Mouse (Mus musculus): ENCODE results near the gene Plcl1. TPM values are rescaled to one million over a fixed set of nuclear protein-coding genes. Genes with fewer than 3 reads are reported as not detected.

Plcl1 gene
- polyA plus RNA-seq, 1 experiment from 2014 or later = 4.8 TPM

DNA sequence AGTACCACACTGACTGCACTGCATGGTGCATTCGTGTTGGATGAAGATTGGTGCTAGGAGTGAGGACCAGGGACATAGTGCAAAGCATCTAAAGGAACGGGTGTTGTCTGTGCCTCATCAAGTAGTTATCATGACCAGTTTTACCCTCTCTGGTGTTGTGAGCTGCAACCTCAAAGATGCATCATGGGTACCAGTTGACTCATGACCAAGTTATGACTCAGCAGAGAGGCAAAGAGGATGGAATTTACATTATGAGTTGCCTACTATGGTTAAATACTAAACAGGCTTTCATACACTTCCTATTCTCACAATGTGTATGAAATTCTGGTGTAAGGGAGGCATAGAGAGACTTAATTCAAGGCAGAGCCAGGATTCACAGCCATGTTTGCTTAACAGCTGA is 4.9 kb downstream of the Plcl1 start:
- ATAC-seq (replicated peaks) = no peak
- H3K4me1 ChIP-seq = peaks cover 16% of the 10 kb centered on the region
- no peak overlapping the region for H3K4me3 ChIP-seq
- H3K27ac ChIP-seq = no peak overlapping the region
- no peaks in the 10 kb centered on the region for H3K36me3 ChIP-seq (replicated peaks)
- no peak overlapping the region for H3K9ac ChIP-seq
- no peaks in the 10 kb centered on the region for H3K9me3 ChIP-seq
- H3K4me2 ChIP-seq = no peak overlapping the region
- 88% methylated on average over 2 of the region's 2 CpGs for WGBS
- H3K27me3 ChIP-seq (replicated peaks) = no peaks in the 10 kb centered on the region

- H3K4me1 ChIP-seq = peaks cover 16% of the 10 kb centered on the region
- WGBS = 81% methylated on average over 2 of the region's 2 CpGs
- ATAC-seq (replicated peaks) = no peak
- no peak overlapping the region for H3K9ac ChIP-seq
- H3K4me3 ChIP-seq = no peak overlapping the region
- no peaks in the 10 kb centered on the region for H3K9me3 ChIP-seq
- H3K27ac ChIP-seq = no peak overlapping the region
- no peaks in the 10 kb centered on the region for H3K27me3 ChIP-seq (replicated peaks)
- H3K36me3 ChIP-seq (replicated peaks) = no peaks in the 10 kb centered on the region
- H3K4me2 ChIP-seq = no peak overlapping the region
These were observed 5.4 kb downstream of the Plcl1 start for GRCm38 (mm10) chr1:55411079-55411478.

DNA sequence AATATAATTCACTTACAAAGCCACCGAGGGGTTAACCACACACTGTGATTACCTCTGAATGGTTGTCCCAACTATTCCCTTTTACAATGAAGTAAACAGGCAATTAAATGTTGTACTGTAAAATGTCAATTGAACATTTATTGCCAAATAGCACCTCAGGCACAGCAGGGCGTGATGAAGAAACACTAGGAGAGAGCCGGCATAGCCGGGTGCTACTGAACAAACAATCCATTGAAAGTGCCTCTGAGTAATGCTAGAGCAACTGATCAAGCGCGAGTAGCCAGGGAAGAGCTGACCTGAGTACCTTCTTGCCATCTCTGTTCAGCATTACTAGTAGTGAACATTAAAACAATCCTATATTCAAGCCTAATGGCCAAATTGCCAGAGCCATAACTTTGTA is 6.8 kb downstream of the Plcl1 start:
- H3K9me3 ChIP-seq = no peaks in the 10 kb centered on the region
- H3K4me1 ChIP-seq = peaks cover 4% of the 10 kb centered on the region
- H3K4me2 ChIP-seq = no peak overlapping the region
- ATAC-seq (replicated peaks) = no peak
- H3K4me3 ChIP-seq = no peak overlapping the region
- 75% methylated on average over 6 of the region's 6 CpGs for WGBS
- H3K27me3 ChIP-seq (replicated peaks) = no peaks in the 10 kb centered on the region
- H3K9ac ChIP-seq = no peak overlapping the region
- H3K27ac ChIP-seq = no peak overlapping the region
- H3K36me3 ChIP-seq (replicated peaks) = no peaks in the 10 kb centered on the region

- Histone ChIP-seq H3K36me3 (replicated peaks) (no peaks in the 10 kb centered on the region), H3K4me2 (no peak overlapping the region), H3K4me3 (no peak overlapping the region), H3K27ac (no peak overlapping the region), H3K9ac (no peak overlapping the region), H3K9me3 (no peaks in the 10 kb centered on the region), H3K27me3 (replicated peaks) (no peaks in the 10 kb centered on the region), H3K4me1 (no peaks in the 10 kb centered on the region)
- ATAC-seq (replicated peaks) = no peak
- WGBS = 87% methylated on average over 1 of the region's 1 CpGs
These were observed 7.8 kb downstream of the Plcl1 start for GRCm38 (mm10) chr1:55413534-55413933.

DNA sequence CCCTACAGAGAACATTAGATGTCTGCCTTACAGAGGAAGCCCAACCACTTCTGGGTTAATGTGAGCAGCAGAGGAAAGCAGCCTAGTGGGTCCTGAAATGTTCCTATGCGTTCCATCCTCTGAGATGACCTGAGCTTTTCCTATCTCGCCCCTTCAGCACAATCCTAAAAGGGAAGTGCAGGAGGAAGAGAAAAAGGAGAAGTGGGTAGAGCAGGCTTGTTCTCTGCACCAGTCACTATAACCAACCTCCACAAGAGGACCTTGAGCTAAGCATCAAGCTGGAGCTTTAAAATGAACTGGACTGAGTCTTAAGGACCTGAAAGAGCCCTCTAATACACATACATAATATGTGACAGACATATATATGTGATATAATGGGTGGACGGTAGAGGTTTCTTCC is 13.2 kb downstream of the Plcl1 start:
- 89% methylated on average over 3 of the region's 3 CpGs for WGBS
- H3K4me1 ChIP-seq = no peaks in the 10 kb centered on the region
- ATAC-seq (replicated peaks) = no peak
- H3K27ac ChIP-seq = no peak overlapping the region
- H3K9ac ChIP-seq = no peak overlapping the region
- H3K4me2 ChIP-seq = no peak overlapping the region
- H3K36me3 ChIP-seq (replicated peaks) = no peaks in the 10 kb centered on the region
- H3K27me3 ChIP-seq (replicated peaks) = no peaks in the 10 kb centered on the region
- H3K4me3 ChIP-seq = no peak overlapping the region
- no peaks in the 10 kb centered on the region for H3K9me3 ChIP-seq

GRCm38 (mm10) chr1:55427607-55428006 is 21.9 kb downstream of the Plcl1 start:
- Histone ChIP-seq H3K27ac (no peak overlapping the region), H3K4me3 (no peak overlapping the region), H3K9me3 (no peaks in the 10 kb centered on the region), H3K4me1 (no peaks in the 10 kb centered on the region), H3K9ac (no peak overlapping the region), H3K27me3 (replicated peaks) (no peaks in the 10 kb centered on the region), H3K4me2 (no peak overlapping the region), H3K36me3 (replicated peaks) (no peaks in the 10 kb centered on the region)
- 85% methylated on average over 2 of the region's 2 CpGs for WGBS
- no peak for ATAC-seq (replicated peaks)

- no peak for ATAC-seq (replicated peaks)
- Histone ChIP-seq H3K4me2 (no peak overlapping the region), H3K27me3 (replicated peaks) (no peaks in the 10 kb centered on the region), H3K9me3 (no peaks in the 10 kb centered on the region), H3K9ac (no peak overlapping the region), H3K36me3 (replicated peaks) (no peaks in the 10 kb centered on the region), H3K4me1 (no peaks in the 10 kb centered on the region), H3K27ac (no peak overlapping the region), H3K4me3 (no peak overlapping the region)
- WGBS = 96% methylated on average over 2 of the region's 2 CpGs
These were observed 23.3 kb downstream of the Plcl1 start for GRCm38 (mm10) chr1:55429051-55429450.

DNA sequence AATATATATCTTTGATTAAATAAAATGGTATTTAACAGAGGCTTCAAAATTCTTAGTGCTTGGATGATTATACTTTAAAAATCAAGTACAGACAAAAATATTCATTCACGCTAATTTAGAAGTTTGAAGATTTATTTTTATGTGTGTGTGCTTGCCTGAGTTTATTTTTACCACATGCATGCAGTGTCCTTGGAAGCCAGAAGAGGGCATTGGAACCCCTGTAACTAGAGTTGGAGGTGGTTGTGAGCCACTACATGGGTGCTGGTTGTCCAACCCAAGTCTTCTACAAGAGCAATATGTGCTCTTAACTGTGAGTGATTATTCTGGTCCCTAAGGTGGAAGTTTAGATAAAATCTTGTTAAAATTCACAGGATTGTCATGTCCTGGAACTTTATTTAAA is 24.0 kb downstream of the Plcl1 start:
- ATAC-seq (replicated peaks) = no peak
- H3K9me3 ChIP-seq = no peaks in the 10 kb centered on the region
- no peak overlapping the region for H3K4me3 ChIP-seq
- H3K27me3 ChIP-seq (replicated peaks) = no peaks in the 10 kb centered on the region
- H3K4me1 ChIP-seq = no peaks in the 10 kb centered on the region
- no peak overlapping the region for H3K4me2 ChIP-seq
- H3K9ac ChIP-seq = no peak overlapping the region
- H3K36me3 ChIP-seq (replicated peaks) = no peaks in the 10 kb centered on the region
- no peak overlapping the region for H3K27ac ChIP-seq
- WGBS = 98% methylated on average over 1 of the region's 1 CpGs

GRCm38 (mm10) chr1:55430587-55430986 is 24.9 kb downstream of the Plcl1 start:
- no peaks in the 10 kb centered on the region for H3K9me3 ChIP-seq
- 96% methylated on average over 3 of the region's 3 CpGs for WGBS
- H3K4me2 ChIP-seq = no peak overlapping the region
- no peak for ATAC-seq (replicated peaks)
- no peak overlapping the region for H3K9ac ChIP-seq
- no peak overlapping the region for H3K4me3 ChIP-seq
- H3K36me3 ChIP-seq (replicated peaks) = no peaks in the 10 kb centered on the region
- H3K27ac ChIP-seq = no peak overlapping the region
- no peaks in the 10 kb centered on the region for H3K27me3 ChIP-seq (replicated peaks)
- H3K4me1 ChIP-seq = no peaks in the 10 kb centered on the region

- H3K27ac ChIP-seq = no peak overlapping the region
- no peaks in the 10 kb centered on the region for H3K4me1 ChIP-seq
- H3K9me3 ChIP-seq = no peaks in the 10 kb centered on the region
- no peak overlapping the region for H3K9ac ChIP-seq
- H3K4me2 ChIP-seq = no peak overlapping the region
- no peaks in the 10 kb centered on the region for H3K36me3 ChIP-seq (replicated peaks)
- no peaks in the 10 kb centered on the region for H3K27me3 ChIP-seq (replicated peaks)
- no peak for ATAC-seq (replicated peaks)
- no peak overlapping the region for H3K4me3 ChIP-seq
- WGBS = 86% methylated on average over 5 of the region's 5 CpGs
These were observed 30.9 kb downstream of the Plcl1 start for GRCm38 (mm10) chr1:55436589-55436988.

- Histone ChIP-seq H3K9ac (no peak overlapping the region), H3K36me3 (replicated peaks) (no peaks in the 10 kb centered on the region), H3K9me3 (no peaks in the 10 kb centered on the region), H3K4me3 (no peak overlapping the region), H3K27me3 (replicated peaks) (no peaks in the 10 kb centered on the region), H3K27ac (no peak overlapping the region), H3K4me1 (no peaks in the 10 kb centered on the region), H3K4me2 (no peak overlapping the region)
- no peak for ATAC-seq (replicated peaks)
- 76% methylated on average over 8 of the region's 8 CpGs for WGBS
These were observed 31.4 kb downstream of the Plcl1 start for GRCm38 (mm10) chr1:55437095-55437494.

GRCm38 (mm10) chr1:55438617-55439016 is 32.9 kb downstream of the Plcl1 start:
- 71% methylated on average over 4 of the region's 4 CpGs for WGBS
- ATAC-seq (replicated peaks) = no peak
- no peak overlapping the region for H3K4me3 ChIP-seq

DNA sequence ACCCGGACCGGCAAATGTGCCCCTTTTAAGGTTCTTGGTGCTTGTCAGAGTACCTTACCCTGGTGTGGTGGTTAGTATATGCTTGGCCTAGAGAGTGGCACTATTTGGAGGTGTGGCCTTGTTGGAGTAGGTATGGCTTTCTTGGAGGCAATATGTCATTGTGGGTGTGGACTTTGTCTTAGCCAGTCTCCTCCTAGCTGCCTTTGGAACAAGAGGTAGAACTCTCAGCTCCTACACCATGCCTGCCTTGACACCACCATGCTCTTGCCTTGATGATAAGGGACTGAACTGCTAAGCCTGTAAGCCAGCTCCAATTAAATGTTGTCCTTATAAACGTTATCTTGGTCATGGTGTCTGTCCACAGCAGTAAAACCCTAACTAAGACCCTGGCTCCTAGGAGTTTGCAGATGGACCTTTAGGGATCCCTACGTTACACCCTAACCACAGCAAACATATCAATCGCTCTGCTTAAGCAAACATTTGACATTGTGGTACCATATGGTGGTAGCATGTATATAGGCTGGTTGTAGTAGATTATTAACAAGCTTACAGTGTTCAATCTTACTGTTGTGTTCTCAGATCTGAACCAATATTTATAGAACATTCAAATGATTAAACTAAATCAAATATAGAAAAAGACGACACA is 39.4 kb downstream of the Plcl1 start:
- H3K4me1 ChIP-seq = peaks cover 3% of the 10 kb centered on the region; the same call in 1 of the 2 replicates
- H3K4me2 ChIP-seq = no peak overlapping the region
- no peaks in the 10 kb centered on the region for H3K27me3 ChIP-seq (replicated peaks)
- ATAC-seq (replicated peaks) = no peak
- 88% methylated on average over 6 of the region's 6 CpGs for WGBS
- no peak overlapping the region for H3K9ac ChIP-seq
- no peak overlapping the region for H3K27ac ChIP-seq
- H3K4me3 ChIP-seq = no peak overlapping the region
- no peaks in the 10 kb centered on the region for H3K9me3 ChIP-seq
- H3K36me3 ChIP-seq (replicated peaks) = no peaks in the 10 kb centered on the region

More at GRCm38 (mm10) chr1:55438617-55439016, 32.9 kb downstream of the Plcl1 start:
- Histone ChIP-seq H3K4me2 (no peak overlapping the region), H3K4me1 (no peaks in the 10 kb centered on the region), H3K27me3 (replicated peaks) (no peaks in the 10 kb centered on the region), H3K9ac (no peak overlapping the region), H3K9me3 (no peaks in the 10 kb centered on the region), H3K27ac (no peak overlapping the region), H3K36me3 (replicated peaks) (no peaks in the 10 kb centered on the region)

Data from midbrain, embryonic 15.5 days (tissue).